Mouse (Mus musculus): ENCODE measurements around the gene Mb21d2.

GRCm38 (mm10) chr16:28880307-28880681, 49.2 kb downstream of the Mb21d2 start:
- TF ChIP-seq GATA1 (IDR thresholded peaks at IDR 0.05; ENCODE audit: borderline replicate concordance, low read length), result no peak
- TF ChIP-seq FLI1 (IDR thresholded peaks at IDR 0.05; ENCODE audit: low read length), result no peak
